Mouse (Mus musculus) heart, adult 9 months (tissue): Measurements from ENCODE around the gene Cep78.
A peak's percentile ranks its signal among the peaks of the same experiment; 100 is the strongest.

Source experiments
- DNase-seq, 2 experiments: peaks; one replicate each; pipeline ENCODE4 v3.0.0; 2022; ENCODE audit warnings: low spot score in 2 of 2

The Cep78 gene

DNA sequence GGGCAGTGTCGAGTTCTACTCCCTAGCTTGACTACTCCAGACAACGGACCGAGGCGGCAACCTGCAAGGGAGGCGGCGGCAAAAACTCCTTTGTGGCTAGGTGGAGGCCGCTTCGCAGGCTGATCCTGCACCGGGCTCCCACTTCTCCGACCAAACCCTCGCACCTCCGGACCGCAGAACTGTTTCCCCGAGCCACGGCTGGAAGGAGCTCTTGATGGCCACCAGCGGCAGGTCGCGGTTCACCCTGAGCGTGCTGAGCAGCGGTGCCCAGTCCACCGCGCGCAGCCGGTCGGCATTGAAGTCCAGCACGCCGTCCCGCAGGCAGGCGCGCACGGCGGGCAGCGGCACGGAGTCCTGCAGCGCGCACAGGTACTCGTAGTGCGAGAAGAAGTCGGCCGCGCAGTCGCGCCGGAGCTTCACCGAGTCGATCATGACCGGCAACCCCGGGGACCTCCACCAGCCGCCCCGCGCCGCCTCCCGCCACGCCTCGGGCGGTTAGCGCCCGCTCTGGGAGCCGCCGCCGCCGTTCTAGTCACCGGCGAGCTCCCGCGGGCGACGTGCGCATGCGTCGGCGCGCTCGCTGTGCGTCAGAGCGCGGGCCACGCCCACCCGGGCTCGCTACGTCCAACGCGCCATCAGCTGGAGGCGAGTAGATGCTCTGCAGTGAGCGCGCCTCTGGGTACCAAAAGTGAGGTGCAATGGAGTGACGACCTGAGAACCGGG, at the start of gene Cep78:
Cep78 (minus strand) TSS at position 541 of the 723 bp plus-strand sequence.
- DNase-seq = peak; percentile 85 to 89

DNA sequence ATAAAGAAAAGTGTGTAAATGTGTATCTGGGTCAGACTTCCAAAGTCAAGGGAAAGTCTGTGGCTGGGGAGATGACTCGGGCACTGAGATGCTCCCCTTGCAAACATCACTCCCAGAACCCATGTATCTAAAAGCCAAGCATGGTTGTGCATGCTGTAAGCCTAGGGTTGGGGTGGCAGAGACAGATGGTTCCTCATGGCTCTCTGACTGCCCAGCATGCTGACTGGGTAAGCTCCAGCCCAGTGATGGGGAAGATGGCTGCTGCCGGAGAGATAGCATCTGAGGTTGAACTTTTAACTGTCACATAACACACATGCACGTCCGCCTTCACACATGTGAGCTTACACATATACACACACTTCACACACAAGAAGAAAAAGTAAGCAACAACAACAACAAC, 46.5 kb upstream of the Cep78 start:
- no peak for DNase-seq

DNA sequence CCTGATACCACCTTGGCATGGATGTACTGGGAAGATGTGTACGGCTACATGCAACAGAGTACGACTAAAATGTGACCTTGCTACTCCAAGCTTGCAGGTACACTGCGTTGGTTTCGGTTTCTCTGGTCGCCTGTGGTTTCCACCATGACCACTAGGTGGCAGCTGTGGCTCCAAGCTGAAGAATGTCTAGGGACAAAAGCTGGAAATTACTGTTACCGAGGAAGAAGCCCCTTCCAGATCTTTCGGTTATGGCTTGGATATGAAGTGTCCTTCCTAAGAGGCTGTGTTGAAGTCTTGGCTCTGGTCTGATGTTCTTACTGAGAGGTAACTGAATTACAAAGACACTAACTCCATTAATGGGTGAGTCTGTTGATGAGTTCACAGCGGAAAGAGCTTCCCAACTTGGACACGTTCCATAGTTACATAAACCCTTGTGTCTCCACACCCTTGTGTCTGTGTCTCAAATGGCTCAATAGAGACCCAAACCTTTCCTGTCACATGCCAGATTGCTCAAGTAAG, 44.5 kb upstream of the Cep78 start:
- DNase-seq = peak; percentile 81 to 82

DNA sequence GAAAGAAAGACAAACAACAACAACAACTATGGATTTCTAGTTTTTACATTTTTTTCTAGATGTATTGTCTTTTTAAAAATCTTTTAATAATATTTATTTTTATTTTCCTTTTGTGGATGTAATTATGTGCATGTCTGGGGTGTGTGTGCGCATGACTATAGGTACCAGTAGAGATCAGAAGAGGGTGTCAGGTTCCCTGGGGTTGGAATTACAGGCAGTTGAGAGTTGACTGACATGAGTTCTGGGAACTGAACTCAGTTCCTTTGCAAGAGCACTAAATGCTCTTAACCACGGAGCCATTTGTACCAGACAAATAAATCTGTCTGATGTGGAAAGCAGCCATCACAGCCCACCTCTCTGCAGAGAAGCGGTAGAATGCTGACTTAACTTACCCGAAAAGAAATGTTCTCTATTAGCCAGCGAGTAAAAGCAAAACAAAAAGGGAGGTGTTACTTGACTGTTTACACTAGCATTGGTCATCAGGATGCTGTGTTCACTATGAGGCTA, 44.0 kb upstream of the Cep78 start:
- peak in 1 of 2 experiments; percentile 6 for DNase-seq

DNA sequence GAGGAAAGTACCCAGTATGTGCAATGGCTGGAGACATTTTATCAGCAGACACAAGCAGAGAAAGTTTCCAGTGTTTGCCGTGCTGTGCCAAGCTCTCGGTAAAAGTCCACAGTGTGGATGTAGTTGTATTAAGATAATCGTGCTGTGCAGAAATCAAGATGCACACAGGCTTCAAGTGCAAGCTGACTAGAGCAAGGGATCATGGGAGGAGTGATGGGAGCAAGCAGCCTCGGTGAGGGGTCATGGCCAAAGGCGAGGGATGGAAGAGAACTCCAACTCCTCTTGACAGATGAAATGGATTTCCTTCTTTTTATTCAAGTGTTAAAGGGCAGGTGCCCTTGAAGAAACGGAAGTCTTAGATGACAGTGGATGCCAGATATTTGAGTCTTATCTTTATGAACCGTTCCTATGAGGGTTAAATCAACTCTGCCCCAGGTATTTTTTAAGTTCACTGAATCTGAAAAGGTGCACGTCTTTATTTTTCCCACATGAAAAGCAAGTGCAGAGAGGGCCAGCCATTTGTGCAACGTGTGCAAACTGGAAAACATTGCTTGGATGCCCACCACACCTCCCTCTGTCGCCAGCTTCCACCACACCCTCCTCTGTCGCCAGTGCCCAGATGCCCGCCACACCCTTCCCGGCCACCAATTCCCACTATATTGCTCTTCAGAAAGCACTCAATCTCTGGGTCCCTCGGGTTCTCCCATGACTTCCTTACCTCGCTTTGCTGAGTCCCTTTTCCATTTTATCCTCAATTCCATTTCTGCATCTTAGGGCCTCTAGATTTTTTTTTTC, 43.3 kb upstream of the Cep78 start:
- no peak for DNase-seq

DNA sequence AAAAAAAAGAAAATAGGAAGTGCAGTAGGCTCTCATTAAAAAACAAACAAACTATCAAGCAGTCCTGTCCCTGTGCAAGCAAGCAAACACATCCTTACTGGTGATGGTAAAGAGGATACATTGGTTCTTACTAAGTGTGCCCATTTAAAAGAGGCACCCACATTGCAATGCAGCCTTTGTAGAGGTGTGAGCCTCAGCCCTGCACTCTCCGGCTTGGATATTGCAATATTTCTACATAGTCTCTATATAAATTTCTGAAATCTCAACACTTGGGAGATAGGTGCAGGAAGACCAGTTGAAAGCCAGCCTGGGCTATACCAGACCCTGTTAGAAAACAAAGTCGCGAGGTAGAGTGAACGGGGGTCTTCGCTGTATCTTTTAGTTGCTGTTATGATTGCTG, 41.5 kb upstream of the Cep78 start:
- no peak for DNase-seq

DNA sequence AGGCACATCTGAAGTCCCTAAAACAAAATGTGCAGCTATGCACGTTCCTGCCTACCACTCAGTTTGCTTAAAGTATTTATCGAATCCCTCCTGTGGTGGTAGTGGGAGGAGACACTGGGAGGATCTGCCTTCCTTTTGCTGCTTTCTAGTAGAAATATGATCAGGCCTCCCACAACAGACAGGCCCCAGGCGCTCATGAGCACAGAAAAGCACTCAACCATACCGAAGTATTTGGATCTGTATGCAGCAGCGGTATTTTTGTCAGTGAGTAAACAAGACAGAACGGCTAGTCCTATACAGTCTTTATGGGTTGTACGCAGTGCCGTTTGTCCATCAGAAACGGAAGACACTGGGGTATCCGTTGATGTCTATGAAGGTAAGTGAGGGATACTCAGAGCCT, 37.4 kb upstream of the Cep78 start:
- no peak for DNase-seq

DNA sequence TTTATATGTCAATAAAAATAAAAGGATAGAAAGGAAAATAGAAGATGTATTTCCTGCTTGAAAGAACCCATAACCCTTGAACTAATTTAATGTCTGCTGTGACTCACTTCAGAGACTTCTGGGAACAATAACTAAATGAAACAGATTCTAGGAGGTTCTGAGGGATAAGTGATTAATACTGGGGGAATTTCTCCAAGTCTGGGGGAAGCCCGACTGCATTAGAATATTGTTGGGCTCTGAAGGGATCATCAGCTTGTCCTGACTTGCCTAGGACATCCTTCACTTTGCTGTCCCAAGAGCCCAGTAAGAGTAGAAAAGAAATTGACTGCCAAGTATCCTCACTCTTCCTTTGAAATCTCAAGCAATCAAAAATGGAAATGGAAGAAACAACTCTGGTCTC, 31.4 kb upstream of the Cep78 start:
- peak; percentile 43 to 47 for DNase-seq

DNA sequence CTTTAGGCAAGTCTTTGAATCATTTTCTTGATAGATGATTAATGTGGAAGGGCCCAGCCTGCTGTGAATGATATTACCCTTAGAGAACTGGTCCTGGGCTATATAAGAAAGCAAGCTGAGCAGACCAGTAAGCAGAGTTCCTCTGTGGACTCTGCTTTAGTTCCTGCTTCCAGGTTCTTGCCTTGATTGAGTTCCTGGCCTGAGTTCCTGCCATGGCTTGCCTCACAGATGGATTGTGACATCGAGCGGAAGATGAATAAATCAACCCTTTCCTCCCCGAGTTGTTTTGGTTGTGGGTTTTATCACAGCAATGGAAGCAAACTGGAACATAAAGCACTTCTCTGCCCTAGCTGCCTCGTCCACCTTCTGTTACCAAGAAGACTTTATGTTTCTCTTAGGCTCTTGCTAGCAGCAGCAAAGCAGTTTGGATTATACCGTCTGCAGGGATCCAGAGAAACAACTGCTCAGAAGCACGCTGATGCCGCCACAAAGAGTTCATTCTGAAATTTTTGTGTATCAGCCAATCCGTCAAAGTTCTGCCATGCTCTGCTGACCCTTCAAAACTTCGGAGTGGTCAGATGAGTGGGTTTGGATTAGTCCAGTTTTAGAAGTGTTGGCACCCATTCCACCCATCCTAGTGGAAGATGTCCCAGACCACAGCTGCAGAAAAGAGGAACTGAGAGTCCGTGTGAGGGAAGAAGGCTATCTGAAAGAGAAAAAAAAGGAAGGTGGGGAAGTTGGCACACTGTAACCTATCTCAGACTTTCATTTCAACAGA, 30.6 kb upstream of the Cep78 start:
- DNase-seq = peak; percentile 43 to 61

DNA sequence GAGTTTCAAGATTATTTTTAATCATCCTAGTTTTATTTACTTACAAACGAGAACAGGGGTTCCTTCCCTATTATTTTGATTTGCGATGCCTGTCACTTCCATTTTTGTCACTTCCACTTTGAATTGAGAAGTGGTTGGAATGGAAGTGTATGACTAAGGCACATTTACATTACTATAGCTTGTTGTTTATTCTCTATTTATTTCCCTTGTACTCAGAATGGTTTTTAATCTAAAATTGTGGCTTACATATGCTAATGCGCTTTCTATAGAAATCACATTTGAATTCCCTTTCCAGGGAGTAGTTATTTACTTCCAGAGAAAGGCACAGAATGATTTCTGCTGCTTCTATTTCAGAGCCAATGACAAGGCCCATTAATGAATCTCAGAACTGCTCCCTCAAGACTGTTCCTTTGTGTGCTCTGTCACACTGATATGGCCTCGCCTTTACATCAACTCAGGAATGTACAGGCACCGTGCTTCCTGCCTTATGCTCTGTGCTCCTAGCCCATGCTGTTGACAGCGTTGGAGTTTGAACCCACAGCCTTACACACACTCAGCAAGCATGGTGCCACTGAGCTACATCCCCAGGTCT, 25.1 kb upstream of the Cep78 start:
- no peak for DNase-seq

DNA sequence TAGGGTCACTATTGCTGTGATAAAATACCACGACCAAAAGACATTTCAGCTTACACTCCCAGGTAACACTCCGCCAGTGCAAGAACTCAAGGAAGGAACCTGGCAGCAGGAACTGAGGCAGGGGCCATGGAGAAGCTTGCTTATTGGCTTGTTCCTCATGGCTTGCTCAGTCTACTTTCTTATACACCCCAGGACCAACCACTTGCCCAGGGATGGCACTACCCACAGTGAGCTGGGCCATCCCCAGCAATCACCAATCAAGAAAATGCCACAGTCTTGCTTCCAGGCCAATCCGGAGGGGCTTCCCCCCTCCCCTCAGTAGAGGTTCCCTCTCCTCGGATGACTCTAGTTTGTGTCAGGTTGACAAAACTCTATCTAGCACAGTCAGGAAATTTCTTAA, 24.3 kb upstream of the Cep78 start:
- no peak for DNase-seq

DNA sequence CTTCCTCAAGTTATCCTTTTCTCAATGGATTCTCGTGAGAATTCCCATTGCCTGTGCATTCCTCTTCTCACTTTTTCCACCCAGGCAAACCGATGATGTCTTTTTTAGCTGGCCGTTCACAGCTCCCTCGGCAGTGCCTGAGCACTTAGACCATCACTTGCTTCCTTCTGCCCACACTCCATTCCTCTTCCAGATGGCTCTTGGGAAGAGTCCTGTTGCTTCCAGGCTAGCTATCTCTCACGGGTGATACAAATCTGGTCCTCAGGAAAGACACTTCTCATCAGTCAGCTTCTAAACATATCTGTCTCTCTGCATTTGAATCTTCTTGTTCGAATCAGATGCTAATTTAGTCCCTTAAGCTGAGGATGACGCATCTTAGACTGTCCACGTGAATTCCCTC, 22.3 kb upstream of the Cep78 start:
- DNase-seq = no peak

DNA sequence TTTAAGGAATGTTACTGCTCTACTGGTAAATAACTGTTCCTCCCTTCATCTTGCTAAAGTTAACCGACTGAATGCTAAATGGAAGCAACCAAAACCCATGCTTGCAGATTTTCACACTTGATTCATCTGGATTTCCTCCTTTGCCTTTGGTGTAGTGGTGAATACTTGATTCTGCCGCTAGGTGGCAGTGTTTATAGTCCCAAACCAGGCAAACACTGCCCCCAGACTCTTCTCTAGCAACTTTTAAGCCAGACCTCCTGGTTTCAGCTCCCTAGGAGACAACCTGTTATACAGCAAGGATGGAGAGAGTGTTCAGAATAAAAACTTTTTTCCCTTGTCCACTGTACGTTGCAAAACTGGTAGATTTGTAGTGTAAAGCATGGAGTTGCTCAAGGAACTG, 13.4 kb upstream of the Cep78 start:
- peak; percentile 18 to 31 for DNase-seq

DNA sequence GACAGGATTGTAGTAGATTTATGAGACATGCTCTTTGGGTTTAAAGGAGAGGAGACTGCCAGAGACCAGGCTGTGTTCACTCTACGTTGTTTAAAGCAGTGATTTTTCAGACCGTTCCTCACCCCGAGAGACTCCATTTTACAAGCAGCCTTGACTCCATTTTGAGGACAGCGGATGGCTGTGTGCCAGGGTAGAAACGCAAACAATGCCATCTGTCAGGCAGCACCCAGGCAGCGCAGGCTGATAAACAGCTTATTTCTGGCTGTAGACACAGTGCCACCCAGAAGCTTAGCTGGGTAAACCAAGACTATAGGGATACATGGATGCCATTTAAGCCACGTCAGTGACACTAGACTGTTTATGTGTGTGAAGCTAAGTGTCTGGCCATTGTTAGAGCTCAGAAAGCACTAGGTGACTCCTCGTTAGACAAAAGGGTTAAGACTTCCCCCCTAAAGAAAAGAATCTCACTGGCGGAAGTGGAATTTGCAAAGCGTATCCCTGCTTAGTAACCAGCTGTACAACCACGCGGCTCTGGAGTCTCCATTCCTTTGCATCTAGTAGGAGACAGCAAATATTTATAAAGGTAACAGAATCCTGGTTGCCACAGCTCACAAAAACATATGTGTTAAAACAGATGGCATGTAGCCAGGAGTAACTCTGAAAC, 12.2 kb upstream of the Cep78 start:
- DNase-seq = no peak

DNA sequence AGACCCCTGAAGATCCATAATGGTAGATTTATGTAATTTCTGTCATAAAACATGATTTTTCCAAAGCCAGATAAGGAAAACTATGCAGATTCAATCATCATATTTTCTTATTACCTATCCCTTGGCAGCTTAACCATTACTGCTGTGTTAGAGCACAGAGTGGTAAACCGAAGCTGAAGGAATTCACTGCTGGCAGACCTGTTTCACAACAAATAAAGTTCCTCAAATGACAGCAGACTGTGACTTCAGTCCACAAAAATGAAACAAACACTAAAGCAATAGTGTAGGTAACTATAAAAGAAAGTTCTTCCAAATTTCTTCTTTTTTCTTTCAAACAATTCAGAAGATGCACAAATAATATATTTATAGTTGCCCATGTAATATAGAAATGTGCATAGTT, 5.3 kb upstream of the Cep78 start:
- no peak for DNase-seq

DNA sequence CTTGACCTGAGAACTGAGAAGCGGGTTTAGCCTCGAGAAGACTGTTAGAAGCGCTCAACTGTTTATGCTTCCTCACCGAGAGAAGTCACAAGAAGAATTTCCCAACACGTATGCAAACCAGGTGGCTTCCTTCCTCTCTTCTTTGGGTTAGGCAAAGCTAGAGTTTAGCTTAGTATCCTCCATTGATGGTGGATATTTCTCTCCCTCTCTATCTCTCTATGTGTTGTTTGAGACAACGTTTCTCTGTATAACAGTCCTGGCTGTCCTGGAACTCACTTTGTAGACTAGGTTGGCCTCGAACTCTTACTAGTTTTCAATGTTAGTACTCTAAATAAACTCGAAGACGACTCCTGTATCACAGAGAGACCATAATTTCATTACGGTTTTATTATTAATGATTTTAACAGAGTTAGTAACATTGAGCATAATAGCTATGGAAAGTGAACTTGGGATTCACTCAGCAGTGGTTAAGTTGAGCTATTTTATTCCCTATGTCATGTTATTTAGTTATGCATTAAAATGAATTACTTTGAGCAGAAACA, 454 bp upstream of the Cep78 start:
- no peak for DNase-seq

DNA sequence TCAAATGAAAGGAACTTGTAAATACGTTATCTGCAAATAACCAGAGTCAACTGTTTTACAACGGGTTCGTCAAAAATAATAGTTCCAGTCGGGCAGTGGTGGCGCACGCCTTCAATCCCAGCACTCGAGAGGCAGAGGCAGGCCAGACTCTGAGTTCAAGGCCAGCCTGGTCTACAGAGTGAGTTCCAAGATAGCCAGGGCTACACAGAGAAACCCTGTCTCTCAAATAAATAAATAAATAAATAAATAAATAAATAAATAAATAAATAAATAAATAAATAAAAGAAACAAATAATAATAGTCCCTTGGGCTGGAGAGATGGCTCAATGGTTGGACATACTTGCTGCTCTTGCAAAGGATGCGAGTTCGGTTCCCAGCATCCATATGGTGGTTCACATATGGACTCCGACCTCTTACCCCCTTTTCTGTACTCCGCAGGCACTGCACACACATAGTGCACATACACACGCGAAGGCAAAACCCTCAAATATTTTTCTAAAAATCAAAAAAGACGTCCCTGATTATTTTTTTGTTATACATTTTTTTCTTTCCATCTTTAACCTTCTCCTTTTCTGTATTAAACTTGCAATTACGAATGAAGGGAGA, 947 bp downstream of the Cep78 start:
- DNase-seq = no peak

DNA sequence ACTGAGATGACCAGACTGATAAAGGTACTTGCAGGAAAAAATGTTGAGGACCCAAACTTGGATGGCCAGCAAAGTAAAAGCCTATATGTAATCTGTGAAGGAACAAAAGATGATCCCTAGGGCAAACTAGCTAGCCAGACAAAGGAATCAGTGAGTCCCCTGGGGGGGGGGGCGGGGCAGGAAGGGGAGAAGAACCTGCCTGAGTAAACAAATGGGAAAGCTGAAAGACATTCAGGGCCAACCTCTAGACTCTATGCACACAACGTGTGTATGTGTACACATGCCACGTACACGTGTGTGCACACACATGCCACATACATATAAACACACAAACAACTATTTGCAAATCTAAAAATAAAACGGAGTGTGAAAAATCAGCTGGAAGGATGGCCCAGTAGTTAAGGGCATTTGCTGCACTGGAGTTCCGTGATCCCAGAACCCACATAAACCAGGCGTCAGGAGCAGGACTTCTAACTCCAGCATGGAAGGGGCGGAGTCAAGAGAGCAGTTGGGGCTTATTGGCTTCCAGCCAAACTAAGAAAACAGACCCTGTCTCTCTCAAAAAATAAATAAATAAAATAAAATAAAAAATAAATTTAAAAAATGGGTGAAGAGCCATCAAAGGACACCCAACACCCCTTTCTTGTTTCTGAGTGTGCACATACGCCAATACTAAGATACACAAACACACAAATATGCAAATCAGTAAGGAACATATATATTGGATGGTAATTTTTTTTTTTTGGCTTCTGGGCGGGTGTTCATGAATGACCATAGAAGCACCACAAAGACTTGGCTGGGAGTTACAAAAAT, 1.7 kb downstream of the Cep78 start:
- no peak for DNase-seq

DNA sequence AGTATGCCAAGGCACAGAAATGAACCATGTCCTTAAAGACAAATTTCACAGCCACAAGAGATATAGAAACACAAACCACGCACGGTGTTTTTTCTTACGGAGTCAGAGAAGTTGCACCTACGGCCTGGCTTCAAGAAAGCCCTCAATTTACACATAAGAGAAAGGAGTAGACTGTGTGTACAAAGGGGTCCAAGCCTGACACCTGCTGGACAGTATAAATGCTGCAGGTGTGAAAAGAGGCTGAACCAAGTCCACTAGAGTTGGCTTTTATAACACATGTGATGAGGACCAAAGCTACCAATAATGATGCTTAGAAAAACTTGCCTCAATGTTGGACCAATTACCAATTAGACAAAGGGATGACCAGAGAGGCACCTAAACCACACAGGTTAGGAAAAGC, 2.9 kb downstream of the Cep78 start:
- peak in 1 of 2 experiments; percentile 30 for DNase-seq

DNA sequence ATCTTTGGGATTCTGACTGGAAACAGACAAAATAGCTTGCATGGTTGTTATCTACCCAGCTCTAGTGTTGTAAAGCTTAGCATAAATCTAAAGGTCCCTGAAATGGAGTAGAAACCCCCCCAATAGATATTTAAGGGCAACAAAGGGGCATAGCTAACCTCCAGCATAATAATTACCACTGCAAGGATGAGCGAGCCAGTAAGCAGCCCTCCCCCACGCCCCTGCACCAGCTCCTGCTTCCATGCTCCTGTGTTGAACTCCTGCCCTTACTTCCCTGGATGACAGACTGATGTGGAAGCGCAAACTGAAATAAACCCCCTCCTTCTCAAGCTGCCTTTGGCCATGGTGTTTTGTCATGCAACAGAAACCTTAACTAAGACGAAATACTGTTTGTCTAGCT, 11.4 kb downstream of the Cep78 start:
- DNase-seq = no peak
